9 mouse cellular contexts compared by ENCODE assay signal in genomic region chr8:109593117-109593788, GRCm38 (mm10). TPM values are rescaled to one million over a fixed set of nuclear protein-coding genes. Genes with fewer than 3 reads are reported as not detected.
A peak's percentile ranks its signal among the peaks of the same experiment; 100 is the strongest.
DNase-seq lines count a peak whose midpoint lies in the region; ATAC-seq and TF ChIP-seq lines count a peak whose summit lies in the region.
"Had no signal": no experiment of that assay in that cellular context is flagged by ENCODE, and none has a peak within 500 bp of the region (broad histone marks: within the 10 kb centered on the region; RNA-seq: fewer than 3 reads in every experiment).

No protein-coding gene starts in this region.

- H3K36me3 ChIP-seq in intestine, postnatal 0 days (ENCODE audit: control insufficient read depth, insufficient read depth): peaks cover 26% of the 10 kb centered on the region; the same call in 1 of the 2 replicates
- H3K36me3 ChIP-seq in intestine, embryonic 16.5 days (ENCODE audit: control insufficient read depth, insufficient read depth, low read length): no peaks in the 10 kb centered on the region; the same call in none of the 2 replicates

- no peak overlapping the region for H3K27ac ChIP-seq in intestine, postnatal 0 days (ENCODE audit: low read depth, low read length)
- no peak overlapping the region for H3K27ac ChIP-seq in intestine, embryonic 16.5 days (ENCODE audit: low read length)

- peak; percentile 69 for TF ChIP-seq CTCF in intestine, postnatal 0 days (IDR thresholded peaks at IDR 0.05; ENCODE audit: low read depth)

- no peak overlapping the region for H3K4me2 ChIP-seq in intestine, postnatal 0 days (replicated peaks; ENCODE audit: low read depth)
- H3K4me2 ChIP-seq in intestine, embryonic 16.5 days (ENCODE audit: low read depth, low read length): no peak overlapping the region

- DNase-seq in ES-CJ7 (ENCODE audit: low read depth, low spot score): peak; percentile 73
- peak; percentile 39 for DNase-seq in c-Kit-positive CD71-positive TER-119-positive erythroid progenitor cells, embryonic 14.5 days (ENCODE audit: low spot score)
- DNase-seq in spleen, postnatal 14 days (ENCODE audit: low spot score in 2 of 2): no peak
- DNase-seq in layer of hippocampus, adult 9-11 months: no peak
- no peak for DNase-seq in heart, adult 18-20 months

- no peak for ATAC-seq in intestine, postnatal 0 days
- ATAC-seq in intestine, embryonic 16.5 days: no peak
- peak; percentile 80 for ATAC-seq in megakaryocyte progenitor cell, adult 5-6 weeks (replicated peaks; ENCODE audit: poor library complexity)
- ATAC-seq: hindbrain, embryonic 16.5 days had no signal

- 57% methylated on average over 6 of the region's 6 CpGs for WGBS in intestine, postnatal 0 days
- 67% methylated on average over 6 of the region's 6 CpGs for WGBS in intestine, embryonic 16.5 days

- no peak overlapping the region for H3K4me3 ChIP-seq in intestine, postnatal 0 days (ENCODE audit: low read depth, low read length)
- H3K4me3 ChIP-seq in intestine, embryonic 16.5 days (ENCODE audit: low read length): no peak overlapping the region

- H3K27me3 ChIP-seq in intestine, postnatal 0 days (replicated peaks; ENCODE audit: control insufficient read depth, insufficient read depth, low read length): no peaks in the 10 kb centered on the region
- H3K27me3 ChIP-seq in intestine, embryonic 16.5 days (replicated peaks; ENCODE audit: control insufficient read depth, insufficient read depth, low read length): no peaks in the 10 kb centered on the region

- no peaks in the 10 kb centered on the region for H3K4me1 ChIP-seq in intestine, postnatal 0 days (replicated peaks; ENCODE audit: control insufficient read depth, insufficient read depth, low read length)
- H3K4me1 ChIP-seq in intestine, embryonic 16.5 days (ENCODE audit: control insufficient read depth, insufficient read depth, low read length): no peaks in the 10 kb centered on the region

- H3K9ac ChIP-seq in intestine, postnatal 0 days (ENCODE audit: low read depth, low read length): no peak overlapping the region
- no peak overlapping the region for H3K9ac ChIP-seq in intestine, embryonic 16.5 days (ENCODE audit: low read depth, low read length)

- no peaks in the 10 kb centered on the region for H3K9me3 ChIP-seq in intestine, postnatal 0 days (ENCODE audit: control insufficient read depth)
- no peaks in the 10 kb centered on the region for H3K9me3 ChIP-seq in intestine, embryonic 16.5 days (ENCODE audit: control insufficient read depth, low read length)

RNA-seq across cellular contexts. Expression of gene Hp, which starts 14.3 kb away (rescaled TPM):
- 0.47 and 0.50 TPM in 2 replicates for polyA plus RNA-seq in intestine, postnatal 0 days (2015; fragmentation: Nextera tagmentation; extraction: Ambion mirVana)
- 1.9 and 2.8 TPM in 2 replicates for polyA plus RNA-seq in intestine, embryonic 16.5 days (2015; fragmentation: Nextera tagmentation; extraction: Ambion mirVana)
- total RNA-seq in megakaryocyte progenitor cell, adult 5-6 weeks (2015): 175 and 209 TPM in 2 replicates
- total RNA-seq in megakaryocyte progenitor cell, adult 5-6 weeks (2017): 273 and 358 TPM in 2 replicates
- 10 to 100 TPM; 12.3 to 26.7 TPM for total RNA-seq in heart, adult 18-20 months (2021)

RNA-seq across cellular contexts. Expression of gene Dhodh, which starts 15.2 kb away (rescaled TPM):
- polyA plus RNA-seq in intestine, postnatal 0 days (2015; fragmentation: Nextera tagmentation; extraction: Ambion mirVana): 12.5 and 13.5 TPM in 2 replicates
- 40.8 and 47.9 TPM in 2 replicates for polyA plus RNA-seq in intestine, embryonic 16.5 days (2015; fragmentation: Nextera tagmentation; extraction: Ambion mirVana)
- total RNA-seq in megakaryocyte progenitor cell, adult 5-6 weeks (2015): 13.4 and 20.8 TPM in 2 replicates
- 24.8 and 32.4 TPM in 2 replicates for total RNA-seq in megakaryocyte progenitor cell, adult 5-6 weeks (2017)
- 10 to 100 TPM; 15.9 to 16.0 TPM for total RNA-seq in heart, adult 18-20 months (2021)

RNA-seq across cellular contexts. Expression of gene Pkd1l3, which starts 21.1 kb away (rescaled TPM):
- not detected in 2 replicates for polyA plus RNA-seq in intestine, postnatal 0 days (2015; fragmentation: Nextera tagmentation; extraction: Ambion mirVana)
- 0.09 and 0.31 TPM in 2 replicates for polyA plus RNA-seq in intestine, embryonic 16.5 days (2015; fragmentation: Nextera tagmentation; extraction: Ambion mirVana)
- total RNA-seq in megakaryocyte progenitor cell, adult 5-6 weeks (2015): 0.27 and 0.79 TPM in 2 replicates
- total RNA-seq in megakaryocyte progenitor cell, adult 5-6 weeks (2017): 0.12 TPM in 1 of 2 replicates, not detected in the other
- under 1 TPM in 1 of 2 experiments, not detected in 1; 0.07 TPM for total RNA-seq in heart, adult 18-20 months (2021)

RNA-seq across cellular contexts. Expression of gene Txnl4b, which starts 27.6 kb away (rescaled TPM):
- polyA plus RNA-seq in intestine, postnatal 0 days (2015; fragmentation: Nextera tagmentation; extraction: Ambion mirVana): 13.9 and 17.0 TPM in 2 replicates
- 21.4 and 22.4 TPM in 2 replicates for polyA plus RNA-seq in intestine, embryonic 16.5 days (2015; fragmentation: Nextera tagmentation; extraction: Ambion mirVana)
- 7.2 and 8.1 TPM in 2 replicates for total RNA-seq in megakaryocyte progenitor cell, adult 5-6 weeks (2015)
- 16.5 and 18.4 TPM in 2 replicates for total RNA-seq in megakaryocyte progenitor cell, adult 5-6 weeks (2017)
- total RNA-seq in heart, adult 18-20 months (2021): 1 to 10 TPM; 4.3 to 4.6 TPM

RNA-seq across cellular contexts. Expression of gene Dhx38, which starts 27.6 kb away (rescaled TPM):
- polyA plus RNA-seq in intestine, postnatal 0 days (2015; fragmentation: Nextera tagmentation; extraction: Ambion mirVana): 7.8 and 8.9 TPM in 2 replicates
- polyA plus RNA-seq in intestine, embryonic 16.5 days (2015; fragmentation: Nextera tagmentation; extraction: Ambion mirVana): 19.9 and 21.2 TPM in 2 replicates
- total RNA-seq in megakaryocyte progenitor cell, adult 5-6 weeks (2015): 15.0 and 18.8 TPM in 2 replicates
- 68.6 and 69.5 TPM in 2 replicates for total RNA-seq in megakaryocyte progenitor cell, adult 5-6 weeks (2017)
- 10 to 100 TPM; 10.7 to 12.3 TPM for total RNA-seq in heart, adult 18-20 months (2021)

Comparison
In these comparisons a context has a peak if more than half of its experiments do, and no peak if none do; other contexts are left out.
1. DNase-seq: peak in ES-CJ7 (single experiment) and c-Kit-positive CD71-positive TER-119-positive erythroid progenitor cells, embryonic 14.5 days (single experiment); none in spleen, postnatal 14 days (0 of 2), layer of hippocampus, adult 9-11 months (single experiment) and heart, adult 18-20 months (0 of 2).
2. RNA of gene Hp, which starts 14.3 kb away (total RNA-seq): 175 to 358 TPM in megakaryocyte progenitor cell, adult 5-6 weeks; 12.3 to 26.7 TPM in heart, adult 18-20 months; every median in the first group is over 4 times any median in the second.